Mouse (Mus musculus): ENCODE measurements around the gene Nkap. TPM values are rescaled to one million over a fixed set of nuclear protein-coding genes. Genes with fewer than 3 reads are reported as not detected.
"Not testable (repeated sequence)": the region's sequence is repeated elsewhere in the genome, so short reads cannot be mapped to it uniquely, and the experiment has no call there.

The Nkap gene
- total and polyA plus RNA-seq, 2 experiments = 0.97 to 4.3 TPM

DNA sequence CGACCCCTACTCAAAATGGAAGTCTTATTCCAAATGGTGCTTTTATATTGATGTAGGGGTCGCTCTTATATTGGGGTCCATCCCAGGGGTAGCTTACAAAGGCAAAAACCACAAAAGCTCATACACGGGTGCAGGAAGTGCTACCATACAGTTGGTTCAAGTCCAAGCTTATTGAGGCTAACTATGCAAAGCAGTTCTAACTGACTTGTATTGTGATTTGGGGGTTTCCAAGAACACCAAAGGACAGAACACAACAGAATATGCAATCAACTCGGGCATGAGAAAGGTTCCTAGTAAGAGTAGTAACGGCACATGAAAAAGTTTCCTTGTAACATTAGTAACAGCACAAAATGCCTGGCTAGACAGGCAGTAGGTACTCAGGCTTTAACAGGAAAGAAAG lies 6.4 kb upstream of the Nkap start:
- H3K27ac ChIP-seq (replicated peaks; ENCODE audit: insufficient read depth, low read depth, low read length) = no peak overlapping the region
- 73% methylated on average over 5 of the region's 5 CpGs for WGBS
- no peaks in the 10 kb centered on the region for H3K27me3 ChIP-seq (ENCODE audit: control insufficient read depth, insufficient read depth, low read length)
- H3K36me3 ChIP-seq (ENCODE audit: control insufficient read depth, insufficient read depth, low read length) = no peaks in the 10 kb centered on the region
- H3K4me3 ChIP-seq (ENCODE audit: insufficient read depth, low read depth, low read length) = no peak overlapping the region
- H3K9ac ChIP-seq (ENCODE audit: low read depth, low read length) = no peak overlapping the region
- no peak for TF ChIP-seq POLR2A (IDR thresholded peaks at IDR 0.05; ENCODE audit: extremely low read depth, insufficient read depth, low read length)
- no peak for TF ChIP-seq CTCF (IDR thresholded peaks at IDR 0.05; ENCODE audit: low read depth, low read length)
- H3K4me1 ChIP-seq (ENCODE audit: control insufficient read depth, insufficient read depth, low read length) = peaks cover 3% of the 10 kb centered on the region; the same call in 1 of the 2 replicates
- DNase-seq (ENCODE audit: extremely low read depth, low read depth, low spot score) = no peak
- no peaks in the 10 kb centered on the region for H3K79me2 ChIP-seq (ENCODE audit: control insufficient read depth, insufficient read depth, low read length)

DNA sequence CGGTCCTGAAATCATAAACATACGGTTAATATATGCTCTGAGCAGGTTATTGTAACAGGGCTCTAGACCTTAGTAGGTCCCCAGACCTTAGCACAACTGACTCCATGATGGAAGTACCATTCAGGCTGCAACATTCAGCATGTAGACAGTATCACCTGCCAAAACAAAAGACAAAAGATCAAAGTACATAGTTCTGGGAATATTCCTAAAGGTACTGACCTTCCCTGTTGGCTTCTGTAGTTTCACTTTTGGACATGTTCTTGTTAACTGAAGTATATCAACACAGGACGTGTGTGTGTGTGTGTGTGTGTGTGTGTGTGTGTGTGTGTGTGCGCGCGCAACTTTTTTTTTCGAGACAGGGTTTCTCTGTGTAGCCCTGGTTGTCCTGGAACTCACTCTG lies 1.1 kb upstream of the Nkap start:
- peak; percentile 65 for DNase-seq (ENCODE audit: extremely low read depth, low read depth, low spot score)
- no peak overlapping the region for H3K4me3 ChIP-seq (ENCODE audit: insufficient read depth, low read depth, low read length)
- H3K27me3 ChIP-seq (ENCODE audit: control insufficient read depth, insufficient read depth, low read length) = no peaks in the 10 kb centered on the region
- no peaks in the 10 kb centered on the region for H3K36me3 ChIP-seq (ENCODE audit: control insufficient read depth, insufficient read depth, low read length)
- TF ChIP-seq CTCF (IDR thresholded peaks at IDR 0.05; ENCODE audit: low read depth, low read length) (no peak), POLR2A (IDR thresholded peaks at IDR 0.05; ENCODE audit: extremely low read depth, insufficient read depth, low read length) (no peak)
- H3K79me2 ChIP-seq (ENCODE audit: control insufficient read depth, insufficient read depth, low read length) = peaks cover 2% of the 10 kb centered on the region; the same call in 1 of the 2 replicates
- WGBS = 76% methylated on average over 7 of the region's 7 CpGs
- H3K4me1 ChIP-seq (ENCODE audit: control insufficient read depth, insufficient read depth, low read length) = peaks cover 2% of the 10 kb centered on the region; the same call in 1 of the 2 replicates
- H3K9ac ChIP-seq (ENCODE audit: low read depth, low read length) = no peak overlapping the region
- no peak overlapping the region for H3K27ac ChIP-seq (replicated peaks; ENCODE audit: insufficient read depth, low read depth, low read length)

DNA sequence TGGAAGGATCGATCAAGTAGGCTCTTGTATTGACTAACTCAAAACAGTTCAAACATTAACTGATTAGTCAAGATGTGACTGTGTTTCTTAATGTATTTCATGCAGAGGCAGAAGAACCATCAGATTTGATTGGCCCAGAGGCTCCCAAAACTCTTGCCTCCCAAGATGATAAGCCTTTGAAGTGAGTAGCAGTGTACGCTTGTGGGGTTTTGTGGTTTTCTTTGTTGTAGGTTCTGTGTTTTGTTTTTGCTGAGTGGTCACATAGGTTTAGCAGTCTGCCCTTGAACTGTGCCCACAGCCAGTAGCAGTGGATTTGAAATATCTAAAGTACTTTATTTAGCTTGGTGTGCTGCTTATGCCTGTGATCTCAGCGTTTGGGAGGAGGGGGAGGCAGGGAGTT lies 15.1 kb downstream of the Nkap start:
- Histone ChIP-seq H3K79me2 (ENCODE audit: control insufficient read depth, insufficient read depth, low read length) (no peaks in the 10 kb centered on the region), H3K36me3 (ENCODE audit: control insufficient read depth, insufficient read depth, low read length) (peaks cover 13% of the 10 kb centered on the region), H3K27me3 (ENCODE audit: control insufficient read depth, insufficient read depth, low read length) (no peaks in the 10 kb centered on the region), H3K9ac (ENCODE audit: low read depth, low read length) (no peak overlapping the region), H3K4me1 (ENCODE audit: control insufficient read depth, insufficient read depth, low read length) (no peaks in the 10 kb centered on the region), H3K27ac (replicated peaks; ENCODE audit: insufficient read depth, low read depth, low read length) (no peak overlapping the region), H3K4me3 (ENCODE audit: insufficient read depth, low read depth, low read length) (no peak overlapping the region)
- no peak for DNase-seq (ENCODE audit: extremely low read depth, low read depth, low spot score)
- TF ChIP-seq POLR2A (IDR thresholded peaks at IDR 0.05; ENCODE audit: extremely low read depth, insufficient read depth, low read length) (no peak), CTCF (IDR thresholded peaks at IDR 0.05; ENCODE audit: low read depth, low read length) (no peak)
- 75% methylated on average over 3 of the region's 3 CpGs for WGBS

DNA sequence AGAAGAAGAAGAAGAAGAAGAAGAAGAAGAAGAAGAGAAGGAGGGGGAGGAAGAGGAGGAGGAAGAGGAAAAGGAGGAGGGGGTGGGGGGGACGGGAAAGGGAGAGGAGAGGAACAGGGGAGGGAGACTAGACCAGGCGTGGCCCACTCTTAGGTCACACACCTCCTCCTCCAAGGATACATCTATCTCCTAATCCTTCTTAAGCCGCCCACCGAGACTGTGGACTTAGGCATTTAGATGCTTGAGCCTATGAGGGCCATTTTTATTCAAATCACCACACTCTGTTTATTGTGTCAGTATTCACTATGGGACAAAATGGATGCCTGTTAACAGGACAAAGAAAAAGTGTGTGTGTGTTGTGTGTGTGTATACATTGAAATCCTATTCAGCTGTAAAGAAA lies 17.9 kb downstream of the Nkap start:
- not testable (repeated sequence) for H3K4me1 ChIP-seq (ENCODE audit: control insufficient read depth, insufficient read depth, low read length); H3K27me3 ChIP-seq (ENCODE audit: control insufficient read depth, insufficient read depth, low read length); H3K4me3 ChIP-seq (ENCODE audit: insufficient read depth, low read depth, low read length); H3K9ac ChIP-seq (ENCODE audit: low read depth, low read length); H3K79me2 ChIP-seq (ENCODE audit: control insufficient read depth, insufficient read depth, low read length); DNase-seq (ENCODE audit: extremely low read depth, low read depth, low spot score); H3K27ac ChIP-seq (replicated peaks; ENCODE audit: insufficient read depth, low read depth, low read length)
- 64% methylated on average over 2 of the region's 4 CpGs for WGBS
- H3K36me3 ChIP-seq (ENCODE audit: control insufficient read depth, insufficient read depth, low read length) = peaks cover 14% of the 10 kb centered on the region; the same call in 1 of the 2 replicates

DNA sequence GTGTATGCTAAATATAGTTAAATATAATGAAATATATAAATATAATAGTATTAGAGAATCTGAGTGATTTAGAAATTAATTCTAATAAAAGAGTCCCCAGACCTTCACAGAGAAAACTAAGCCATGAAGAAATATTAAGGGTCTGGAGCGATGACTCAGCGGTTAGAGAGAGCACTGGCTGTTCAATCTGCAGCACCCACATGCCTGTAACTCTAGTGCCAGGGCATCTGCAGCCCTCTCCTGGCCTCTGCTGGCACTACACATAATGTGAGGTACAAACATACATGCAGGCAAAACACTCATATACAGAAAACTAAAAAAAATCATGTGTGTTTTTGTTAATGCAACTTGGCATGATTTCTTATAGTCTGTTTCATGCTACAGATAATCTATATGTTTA lies 18.4 kb downstream of the Nkap start:
- Histone ChIP-seq H3K79me2 (ENCODE audit: control insufficient read depth, insufficient read depth, low read length) (no peaks in the 10 kb centered on the region), H3K4me1 (ENCODE audit: control insufficient read depth, insufficient read depth, low read length) (no peaks in the 10 kb centered on the region), H3K36me3 (ENCODE audit: control insufficient read depth, insufficient read depth, low read length) (peaks cover 14% of the 10 kb centered on the region; the same call in 1 of the 2 replicates), H3K4me3 (ENCODE audit: insufficient read depth, low read depth, low read length) (no peak overlapping the region), H3K27ac (replicated peaks; ENCODE audit: insufficient read depth, low read depth, low read length) (no peak overlapping the region), H3K27me3 (ENCODE audit: control insufficient read depth, insufficient read depth, low read length) (no peaks in the 10 kb centered on the region), H3K9ac (ENCODE audit: low read depth, low read length) (no peak overlapping the region)
- TF ChIP-seq POLR2A (IDR thresholded peaks at IDR 0.05; ENCODE audit: extremely low read depth, insufficient read depth, low read length) = no peak
- peak; percentile 61 for TF ChIP-seq CTCF (IDR thresholded peaks at IDR 0.05; ENCODE audit: low read depth, low read length)
- DNase-seq (ENCODE audit: extremely low read depth, low read depth, low spot score) = peak; percentile 5
- WGBS = 81% methylated on average over 2 of the region's 2 CpGs

DNA sequence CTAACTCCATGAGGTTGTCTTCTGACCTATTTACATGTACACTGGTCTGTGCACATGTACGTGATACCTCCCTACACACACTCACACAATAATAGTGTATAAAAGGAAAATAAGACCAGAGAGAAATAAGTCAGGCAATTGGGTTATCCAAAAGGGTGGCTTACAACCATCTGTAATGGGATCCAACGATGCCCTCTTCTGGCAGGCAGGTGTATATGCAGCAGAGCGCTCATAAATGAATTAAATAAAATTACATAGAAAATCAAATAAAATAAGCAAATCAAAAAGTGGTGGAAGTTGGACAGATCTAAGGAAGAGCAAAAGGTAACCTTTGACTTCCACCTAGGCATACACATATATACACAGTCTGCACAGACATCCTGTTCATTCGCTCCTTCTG lies 31.2 kb downstream of the Nkap start:
- H3K36me3 ChIP-seq (ENCODE audit: control insufficient read depth, insufficient read depth, low read length) = no peaks in the 10 kb centered on the region
- 55% methylated on average over 4 of the region's 4 CpGs for WGBS
- H3K79me2 ChIP-seq (ENCODE audit: control insufficient read depth, insufficient read depth, low read length) = no peaks in the 10 kb centered on the region
- H3K9ac ChIP-seq (ENCODE audit: low read depth, low read length) = no peak overlapping the region
- TF ChIP-seq CTCF (IDR thresholded peaks at IDR 0.05; ENCODE audit: low read depth, low read length) (peak; percentile 31; the same call in 1 of the 2 replicates), POLR2A (IDR thresholded peaks at IDR 0.05; ENCODE audit: extremely low read depth, insufficient read depth, low read length) (no peak)
- H3K27ac ChIP-seq (replicated peaks; ENCODE audit: insufficient read depth, low read depth, low read length) = no peak overlapping the region
- peak; percentile 3 for DNase-seq (ENCODE audit: extremely low read depth, low read depth, low spot score)
- H3K4me3 ChIP-seq (ENCODE audit: insufficient read depth, low read depth, low read length) = no peak overlapping the region
- H3K27me3 ChIP-seq (ENCODE audit: control insufficient read depth, insufficient read depth, low read length) = no peaks in the 10 kb centered on the region
- H3K4me1 ChIP-seq (ENCODE audit: control insufficient read depth, insufficient read depth, low read length) = no peaks in the 10 kb centered on the region
